Mouse (Mus musculus) cerebral cortex, adult 2 months (tissue): ENCODE measurements around the gene Faf1.

ENCODE experiments used
- WGBS: fragments of 180-500 bp; shearing (Covaris S2); methylation state at CpG from one replicate; pipeline ENCODE4 v1.1.7; 2018; 5-methylcytosine and 5-hydroxymethylcytosine counted together

Gene Faf1

DNA sequence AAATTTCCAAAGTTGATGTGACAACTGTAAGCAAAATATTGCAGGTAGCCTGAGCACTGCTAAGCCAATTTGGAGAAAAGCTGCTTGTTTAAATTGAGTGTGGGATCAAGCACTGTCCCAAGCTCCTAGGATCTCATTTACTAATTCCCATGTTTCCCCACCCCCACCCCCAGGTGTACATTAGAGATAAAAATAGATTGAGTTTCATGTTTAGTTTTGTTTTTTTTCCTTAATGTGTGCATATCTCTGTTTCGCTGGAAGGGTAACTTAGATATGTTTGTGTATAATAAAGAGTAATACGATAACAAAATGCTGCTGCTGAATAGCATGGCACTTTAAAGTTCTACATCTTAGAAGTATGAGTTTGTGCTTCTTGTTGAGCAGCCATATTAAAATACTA, 116.7 kb downstream of the Faf1 start:
- WGBS, result 92% methylated on average over 2 of the region's 2 CpGs

DNA sequence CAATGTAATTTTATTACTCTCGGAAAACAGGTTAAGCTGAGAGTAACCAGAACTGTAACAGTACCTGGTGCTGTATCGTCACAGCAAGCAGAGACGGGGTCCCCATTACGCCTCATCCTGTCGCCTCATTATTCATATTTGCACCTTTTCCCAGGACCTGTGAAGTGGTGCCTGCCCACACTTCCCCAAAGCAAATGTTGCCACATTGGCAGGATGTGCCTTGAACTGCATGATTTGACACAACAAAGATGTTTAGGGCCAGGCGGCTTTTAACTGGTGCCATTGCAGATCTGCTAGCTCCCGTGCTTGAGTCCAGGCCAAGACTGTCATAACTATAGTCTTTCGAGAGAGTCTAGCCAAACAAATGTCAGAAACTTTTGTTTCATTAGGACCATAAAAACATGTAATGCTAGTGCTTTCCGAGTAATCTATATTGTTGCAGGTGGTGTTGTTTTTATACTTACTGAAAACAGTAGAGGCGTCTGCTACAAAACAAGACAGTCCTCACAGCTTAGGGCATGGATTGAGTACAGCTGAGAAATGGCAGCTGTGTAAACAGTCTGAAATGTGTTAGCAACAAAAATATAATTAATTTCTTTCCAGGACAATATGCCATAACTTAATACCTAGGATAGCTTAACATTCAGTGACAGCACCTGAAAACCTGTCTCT, 121.3 kb downstream of the Faf1 start:
- WGBS, result 66% methylated on average over 10 of the region's 10 CpGs

DNA sequence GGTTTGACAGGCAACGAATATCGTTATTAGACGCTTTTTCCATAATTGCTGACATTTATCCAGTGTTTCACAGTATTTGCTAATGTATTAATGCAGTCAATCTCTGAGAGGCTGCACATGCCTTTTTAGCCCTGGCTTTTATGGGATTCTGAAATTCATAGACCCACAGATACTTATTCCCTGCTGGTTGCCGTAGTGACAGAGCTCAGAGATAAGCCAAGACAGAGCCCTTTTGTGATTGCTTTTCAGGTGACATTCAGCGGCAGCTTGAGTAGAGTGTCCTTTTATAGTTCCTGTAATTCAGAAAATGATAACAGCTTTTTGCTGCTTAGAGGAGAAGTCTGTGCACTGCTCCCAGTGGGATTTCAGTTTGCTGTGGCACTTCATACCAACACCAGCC, 130.0 kb downstream of the Faf1 start:
- 55% methylated on average over 5 of the region's 5 CpGs for WGBS

DNA sequence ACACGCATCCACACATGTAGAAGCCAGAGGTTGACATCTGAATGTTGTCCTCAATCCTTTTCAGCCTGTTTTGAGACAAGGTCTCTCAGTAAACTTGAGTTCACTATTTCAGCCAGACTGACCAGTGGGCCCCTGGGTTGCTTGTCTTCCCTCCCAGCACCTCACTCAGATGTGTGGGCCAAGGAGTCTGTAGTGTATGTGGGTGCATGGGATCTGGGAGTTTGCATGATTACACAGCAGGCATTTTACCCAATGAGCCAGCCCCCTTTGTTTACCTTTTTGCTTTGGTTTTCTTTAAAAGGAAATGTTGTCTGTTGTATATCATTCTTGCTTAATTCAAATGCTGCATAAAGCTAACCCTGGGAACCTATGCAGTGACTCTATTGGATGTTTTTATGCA, 138.8 kb downstream of the Faf1 start:
- 94% methylated on average over 1 of the region's 1 CpGs for WGBS

DNA sequence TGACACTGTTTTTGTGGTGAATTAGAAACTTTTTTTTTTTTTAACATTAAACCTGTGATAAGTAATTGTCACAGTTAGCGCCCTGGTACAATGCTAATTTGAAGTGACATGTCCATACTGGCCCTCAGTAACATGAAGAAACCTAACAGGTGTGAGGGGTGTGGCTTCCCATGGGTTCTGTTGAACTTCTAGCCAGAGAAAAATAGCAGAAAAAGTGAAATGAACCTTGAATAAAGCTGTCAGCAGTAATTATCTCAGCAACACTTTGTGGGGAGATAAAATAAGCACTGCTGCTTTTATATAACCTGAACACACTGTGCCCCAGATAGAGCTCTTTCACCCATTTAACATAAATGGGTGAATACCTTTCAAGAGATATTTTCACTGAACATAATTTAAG, 139.2 kb downstream of the Faf1 start:
- 61% methylated on average over 1 of the region's 1 CpGs for WGBS

DNA sequence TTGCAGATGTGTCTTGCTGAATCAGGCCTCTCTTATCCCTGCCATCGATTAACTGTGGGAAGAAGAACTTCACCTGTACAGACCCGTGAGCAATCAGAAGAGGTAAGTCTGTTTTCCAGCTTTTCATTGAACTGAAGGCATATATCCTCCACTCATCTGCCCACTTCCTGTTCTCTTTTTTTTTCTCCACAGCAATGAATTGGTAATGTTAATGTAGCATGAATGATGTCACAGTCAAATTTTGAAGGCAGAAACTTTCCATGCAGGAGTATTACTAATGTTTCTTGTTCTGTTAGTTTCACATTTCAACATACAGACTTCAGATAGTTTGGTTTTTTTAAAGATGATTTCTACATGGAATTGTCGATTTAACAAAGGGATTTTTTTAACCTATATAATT, 153.4 kb downstream of the Faf1 start:
- WGBS, result 94% methylated on average over 3 of the region's 3 CpGs

DNA sequence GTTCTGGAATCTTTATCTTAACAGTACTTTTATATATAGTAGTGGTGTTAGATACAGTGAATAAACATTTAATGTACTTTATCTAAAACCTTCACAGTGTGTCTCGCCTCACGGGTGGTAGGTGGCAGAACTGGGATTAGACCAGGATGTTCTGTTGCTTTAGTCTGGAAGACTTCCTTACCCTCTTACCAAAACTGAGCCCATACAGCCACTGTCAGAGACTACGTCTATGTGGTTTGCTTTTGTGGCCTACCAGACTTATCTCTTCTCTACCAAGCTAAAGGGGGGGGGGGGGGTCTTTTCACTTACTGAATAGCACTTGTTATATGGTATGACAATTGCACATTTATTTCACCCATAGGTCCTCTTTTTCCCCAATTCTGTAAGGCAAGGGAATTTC, 181.5 kb downstream of the Faf1 start:
- WGBS, result 90% methylated on average over 3 of the region's 3 CpGs

DNA sequence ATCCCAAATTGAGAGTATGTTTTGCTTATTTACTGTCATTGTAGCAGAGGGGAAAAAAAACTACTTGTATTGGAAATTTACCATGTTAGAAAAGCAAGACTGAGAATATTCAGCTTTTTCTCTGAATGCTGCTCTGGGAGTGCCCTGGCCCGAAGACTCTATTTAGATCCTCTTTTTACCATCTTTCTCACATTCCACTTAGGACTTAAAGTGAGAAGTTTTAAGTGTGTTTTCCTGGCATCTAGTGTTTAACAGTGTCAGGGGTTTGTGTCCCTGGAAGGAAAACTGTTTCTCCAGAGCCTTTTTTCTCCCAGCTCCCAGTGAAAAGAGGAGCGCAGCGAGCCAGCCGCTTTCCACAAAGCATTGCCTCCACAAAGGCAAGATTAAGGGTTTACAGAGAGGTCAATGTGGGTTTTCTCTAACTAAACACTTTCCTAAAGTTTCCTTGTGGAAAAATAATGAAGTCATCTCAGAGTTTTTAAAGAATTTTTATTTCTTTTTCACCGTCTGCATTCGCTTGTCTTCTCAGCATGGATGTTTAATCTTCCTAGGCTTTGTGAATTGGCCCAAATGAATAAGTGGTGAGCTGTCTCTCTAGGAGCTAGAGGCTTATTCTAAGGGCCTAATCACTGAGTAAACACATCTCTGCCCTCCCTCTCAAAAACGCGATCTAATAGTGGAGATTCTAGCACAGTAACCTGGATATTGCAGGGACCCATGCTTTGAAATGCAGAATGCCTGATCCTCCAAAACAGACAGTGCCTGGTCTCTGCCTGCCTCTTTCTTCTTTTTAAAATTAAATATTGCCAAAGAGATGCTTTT, 182.4 kb downstream of the Faf1 start:
- WGBS, result 60% methylated on average over 8 of the region's 8 CpGs

DNA sequence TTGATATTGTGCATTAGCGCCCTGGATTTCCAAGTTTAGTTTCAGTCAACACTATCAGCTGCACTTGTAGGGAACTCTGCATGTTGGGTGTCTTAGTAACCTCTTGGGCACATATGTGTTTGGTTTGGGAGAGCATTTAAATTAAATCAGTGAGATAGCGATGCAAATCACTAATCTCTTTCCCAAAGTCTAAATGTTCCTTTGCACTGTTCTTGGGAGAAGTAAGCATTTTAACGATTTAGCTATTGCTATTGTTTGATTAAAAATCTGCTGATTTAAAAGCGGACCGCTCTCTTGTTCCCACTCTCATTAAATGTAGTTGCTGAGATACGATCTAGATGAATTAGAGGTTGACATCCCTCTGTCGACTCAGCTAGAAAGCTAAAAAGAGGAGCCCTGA, 183.0 kb downstream of the Faf1 start:
- WGBS, result 68% methylated on average over 7 of the region's 7 CpGs

DNA sequence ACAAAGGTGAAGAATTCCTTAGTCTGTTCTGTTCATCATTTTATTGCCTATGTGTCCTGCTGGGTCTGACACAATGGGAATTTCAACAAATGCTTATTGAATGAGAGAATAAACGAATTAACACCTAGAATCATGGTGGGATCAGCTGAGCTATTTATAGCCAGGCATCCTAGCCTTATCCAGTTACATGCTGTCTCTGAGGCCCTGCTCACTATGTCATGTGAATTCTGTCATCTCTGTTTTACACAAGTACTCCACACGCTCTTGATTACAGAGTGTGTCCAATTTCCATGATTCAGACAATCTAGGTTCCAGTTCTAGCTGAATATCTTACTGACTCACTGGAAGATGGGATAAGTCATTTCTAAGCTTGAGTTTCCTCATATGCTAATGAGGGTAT, 183.9 kb downstream of the Faf1 start:
- 74% methylated on average over 2 of the region's 2 CpGs for WGBS

DNA sequence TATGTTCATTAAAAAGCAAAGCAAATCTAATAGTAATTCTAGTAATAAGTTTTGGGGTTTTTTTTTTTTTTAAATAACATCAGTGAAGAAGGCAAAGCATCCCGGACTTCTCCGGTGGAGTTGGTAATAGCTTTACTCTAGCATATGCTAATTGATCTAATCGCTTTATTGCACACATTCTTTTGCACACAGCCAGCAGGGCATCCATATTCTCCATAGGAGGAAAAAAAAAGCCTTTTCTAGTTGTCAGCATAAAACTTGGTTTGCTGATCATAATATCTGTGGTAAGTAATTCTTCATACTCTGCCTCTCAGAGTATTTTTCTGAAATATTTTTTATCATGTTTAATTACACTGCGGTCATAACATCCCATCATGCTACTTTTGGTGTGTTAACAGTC, 185.9 kb downstream of the Faf1 start:
- 78% methylated on average over 4 of the region's 4 CpGs for WGBS

DNA sequence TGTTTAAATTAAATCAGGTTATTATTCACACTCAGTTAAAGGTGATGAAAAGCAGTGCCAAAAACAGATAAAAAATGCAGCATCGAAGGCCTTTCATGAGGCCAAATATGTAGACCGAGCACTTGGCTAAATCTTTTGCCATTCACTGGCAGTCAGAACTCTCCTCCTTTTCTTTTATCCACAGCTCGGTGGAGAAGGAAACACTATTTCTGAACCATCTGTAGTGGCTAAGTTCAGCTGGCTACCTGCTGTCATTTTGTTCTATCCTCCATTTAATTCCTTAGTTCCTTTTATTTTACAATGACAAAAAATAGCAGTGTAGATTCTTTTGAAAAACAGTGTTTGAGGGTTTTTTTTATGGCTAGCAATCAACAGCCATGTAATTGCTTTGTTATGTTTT, 186.6 kb downstream of the Faf1 start:
- WGBS, result 45% methylated on average over 3 of the region's 3 CpGs

DNA sequence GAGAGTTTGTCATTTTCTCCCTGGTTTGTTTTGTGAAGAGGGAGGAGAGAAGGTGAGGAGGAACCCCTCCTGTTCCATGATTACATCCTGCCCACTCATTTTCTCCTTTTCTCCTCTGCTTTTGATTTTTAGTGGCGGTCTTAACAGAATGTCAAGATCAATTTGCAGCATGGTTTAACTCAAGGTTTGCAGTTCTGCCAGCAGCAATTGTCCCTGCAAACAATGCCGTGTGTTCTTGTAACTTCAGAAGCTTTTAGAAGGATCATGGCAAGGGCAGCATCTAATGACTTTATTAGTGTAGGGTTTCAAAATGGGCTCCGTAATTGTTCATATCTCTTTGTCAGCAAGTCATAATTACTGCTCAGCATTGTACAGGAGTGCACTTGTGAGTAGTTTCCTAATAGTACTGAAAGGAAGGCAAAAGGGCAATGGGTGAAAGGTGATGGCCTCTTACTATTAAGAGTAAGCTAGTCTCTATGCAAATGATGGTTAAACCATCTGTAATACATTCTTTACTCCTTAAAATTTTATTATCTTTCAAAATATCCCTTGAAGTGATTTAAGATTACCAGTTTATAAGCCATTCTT, 192.6 kb downstream of the Faf1 start:
- 73% methylated on average over 3 of the region's 3 CpGs for WGBS

DNA sequence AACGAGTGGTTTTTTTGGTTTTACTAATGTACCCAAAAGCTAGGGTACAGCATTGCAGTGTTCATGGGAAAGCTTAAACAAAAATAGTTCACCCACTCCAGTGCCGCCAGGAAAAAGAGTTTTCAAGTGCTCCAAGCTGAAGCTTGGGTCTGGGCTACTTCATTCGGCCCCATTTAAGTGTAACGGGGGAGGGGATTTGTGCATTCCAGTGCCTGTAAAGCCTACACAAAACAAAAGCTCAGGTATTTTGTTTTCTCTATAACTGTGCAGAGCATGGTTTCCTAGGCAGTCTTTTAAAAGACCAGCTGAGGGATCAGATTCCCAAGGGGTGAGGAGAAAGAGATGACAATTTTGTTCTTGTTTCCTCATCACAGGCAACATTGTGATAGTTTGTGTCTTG, 207.9 kb downstream of the Faf1 start:
- 65% methylated on average over 4 of the region's 4 CpGs for WGBS

DNA sequence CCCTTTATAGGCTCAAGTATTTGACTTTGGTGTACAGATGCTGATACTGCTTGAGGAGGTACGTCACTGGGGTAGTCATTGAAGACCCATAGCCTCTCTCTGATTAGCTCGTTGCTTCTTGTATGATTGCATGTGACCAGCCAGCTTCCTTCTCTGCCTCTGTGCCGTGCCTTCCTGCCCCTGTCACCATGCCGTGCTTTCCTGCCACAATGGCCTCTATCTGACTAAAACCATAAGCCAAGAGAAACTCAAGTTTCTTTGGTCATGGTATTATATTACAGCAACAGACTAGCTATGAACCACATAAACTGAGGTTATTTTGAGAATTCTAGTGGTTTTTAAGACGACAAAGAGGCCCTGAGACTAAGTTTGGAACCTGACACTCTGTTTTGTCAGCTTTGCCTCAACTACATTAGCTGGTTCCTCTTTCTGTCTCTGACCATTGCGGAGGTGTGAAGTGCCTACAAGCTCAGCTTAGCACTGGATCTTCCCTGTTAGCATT, 211.5 kb downstream of the Faf1 start:
- 77% methylated on average over 6 of the region's 6 CpGs for WGBS

DNA sequence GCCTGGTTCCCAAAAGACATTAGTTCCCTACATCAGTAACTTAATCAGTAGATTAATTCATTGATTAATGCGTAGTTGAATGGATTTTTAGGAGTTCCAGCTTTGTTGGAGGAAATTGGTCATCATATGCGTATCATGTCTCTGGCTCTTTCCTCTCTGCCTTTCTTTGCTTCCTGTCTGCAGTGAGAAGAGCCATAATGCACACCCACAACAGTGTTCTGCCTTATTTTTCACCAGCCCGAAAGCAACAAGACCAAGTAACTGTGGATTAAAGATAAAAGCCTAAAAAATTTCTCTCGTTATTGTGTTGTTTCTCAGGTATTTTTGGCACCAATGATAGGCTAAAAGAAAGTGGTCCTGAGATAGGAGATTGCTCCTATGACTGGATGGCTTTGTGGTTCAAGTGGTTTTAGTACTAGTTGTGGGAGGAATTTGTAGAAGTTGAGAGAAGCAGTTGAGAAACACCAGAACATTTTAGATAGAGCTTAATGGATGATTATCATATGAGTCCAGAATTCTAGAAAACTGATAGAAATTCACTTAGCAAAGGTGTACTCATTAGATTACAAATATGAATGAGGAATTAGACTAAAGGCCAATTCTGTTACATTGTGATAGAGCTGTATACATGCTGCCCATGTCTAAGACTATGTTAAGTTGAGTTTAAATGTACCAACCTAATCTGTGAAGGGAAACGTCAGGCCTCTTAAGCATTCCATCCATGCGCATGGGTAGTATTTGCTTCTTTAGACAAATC, 221.6 kb downstream of the Faf1 start:
- WGBS, result 83% methylated on average over 6 of the region's 6 CpGs

DNA sequence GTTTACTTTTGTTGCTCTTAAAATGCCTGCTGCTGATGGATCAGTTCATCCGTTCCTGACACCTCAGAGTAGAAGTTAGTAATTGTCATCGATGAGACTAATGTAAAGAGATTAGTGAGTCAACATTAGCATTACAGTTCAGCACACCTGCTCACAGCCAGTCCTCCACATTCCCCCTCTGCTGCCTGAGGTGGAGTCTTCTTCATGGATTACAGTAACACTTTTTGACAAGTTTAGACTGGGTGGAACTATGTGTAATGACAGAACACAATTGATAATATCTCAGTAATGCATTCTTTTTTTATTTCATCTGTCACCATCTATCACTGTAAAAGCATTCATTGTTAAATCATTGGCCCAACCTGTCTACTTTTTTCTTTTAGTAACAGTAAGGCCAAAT, 224.7 kb downstream of the Faf1 start:
- 87% methylated on average over 2 of the region's 2 CpGs for WGBS

DNA sequence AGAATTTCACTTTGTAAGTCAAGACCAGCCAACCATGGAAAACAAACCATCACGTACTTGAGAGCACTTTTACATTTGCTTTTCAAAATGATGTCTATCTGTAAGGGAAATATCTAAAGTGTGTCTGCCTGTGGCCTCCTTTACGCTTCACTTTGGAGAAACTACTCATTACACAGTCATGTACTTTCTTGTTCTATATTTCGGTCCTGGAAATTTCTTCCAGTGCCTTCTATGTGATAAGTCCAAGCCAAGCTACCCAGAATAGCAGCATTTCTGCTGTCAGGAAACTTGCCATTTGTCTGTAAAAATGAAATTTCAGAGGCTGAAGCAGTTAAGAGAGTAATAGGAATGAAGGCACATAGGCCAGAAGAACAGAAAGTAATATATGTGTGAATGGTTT, 228.1 kb downstream of the Faf1 start:
- 68% methylated on average over 3 of the region's 3 CpGs for WGBS

DNA sequence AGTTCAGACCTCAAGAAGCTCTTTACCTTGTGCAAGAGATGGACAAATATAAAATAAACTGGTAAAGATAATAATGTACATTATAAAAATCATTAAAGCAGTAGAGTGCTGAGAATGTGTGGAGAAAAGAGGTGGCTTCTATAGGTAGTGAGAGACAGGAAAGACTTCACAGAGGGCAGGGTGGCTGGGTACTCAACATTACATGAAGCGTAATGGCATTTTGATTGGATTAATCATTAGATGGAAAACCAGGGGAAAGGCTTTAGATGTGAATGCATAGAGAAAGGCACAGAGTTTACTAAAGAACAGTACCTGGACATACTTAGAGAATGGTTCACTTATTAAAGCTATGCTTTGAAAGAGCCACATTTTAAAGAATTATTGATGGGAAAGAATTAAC, 252.7 kb downstream of the Faf1 start:
- WGBS, result 100% methylated on average over 1 of the region's 1 CpGs

DNA sequence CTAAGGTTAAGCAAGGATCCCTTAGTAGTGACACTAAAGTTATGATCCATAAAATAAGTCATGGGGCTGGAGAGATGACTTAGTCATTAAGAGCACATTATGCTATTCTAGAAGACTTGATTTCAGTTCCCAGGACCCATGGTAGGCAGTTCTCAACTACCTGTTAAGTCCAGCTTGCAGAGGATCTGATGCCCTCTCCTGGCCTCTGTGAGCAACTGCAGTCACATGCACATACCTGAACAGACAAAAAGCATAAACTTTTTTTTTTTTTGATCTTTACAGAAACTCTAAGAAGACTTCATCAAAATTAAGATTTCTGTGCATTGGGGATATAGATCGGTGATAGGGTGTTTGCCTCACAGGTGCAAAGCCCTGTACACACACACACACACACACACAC, 254.1 kb downstream of the Faf1 start:
- 100% methylated on average over 1 of the region's 1 CpGs for WGBS

DNA sequence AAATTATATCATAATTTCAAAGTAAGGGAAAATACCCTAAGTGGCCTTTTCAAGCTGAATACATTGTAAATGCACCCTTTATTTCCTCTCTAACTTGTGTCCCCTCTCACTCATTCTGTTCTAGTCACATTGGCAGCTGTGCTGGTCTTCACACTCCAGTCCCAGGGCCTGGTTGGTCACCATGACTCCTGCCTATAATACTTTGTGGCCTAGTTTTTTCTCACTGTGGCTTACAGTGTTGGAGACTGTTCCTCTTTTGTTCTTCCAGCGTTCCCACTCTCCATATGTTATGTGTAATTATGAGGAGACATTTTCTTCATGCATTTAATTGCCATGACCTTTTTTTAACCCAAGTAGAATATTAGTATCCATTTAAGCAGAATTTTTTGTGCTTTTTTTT, 254.5 kb downstream of the Faf1 start:
- WGBS, result 52% methylated on average over 1 of the region's 1 CpGs

DNA sequence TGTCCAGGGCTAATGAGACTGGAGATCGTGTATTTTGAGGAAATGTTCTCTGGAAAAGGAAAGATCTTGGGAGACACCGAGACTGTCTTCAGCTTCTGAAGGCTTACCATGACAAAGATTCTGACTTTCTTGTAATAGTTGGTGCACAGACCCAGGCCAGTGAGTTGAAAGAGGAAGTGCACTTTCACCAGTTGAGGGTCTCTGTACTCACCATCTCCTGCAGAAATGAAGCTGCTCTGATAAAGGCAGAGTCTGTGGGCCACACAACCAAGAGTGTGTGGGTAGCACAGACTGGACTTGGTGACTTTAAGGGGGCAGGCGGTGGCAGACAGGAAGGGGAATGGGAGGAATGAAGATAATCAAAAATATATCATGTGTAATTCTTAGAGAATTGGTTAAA, 260.2 kb downstream of the Faf1 start:
- 95% methylated on average over 3 of the region's 3 CpGs for WGBS
